Mouse (Mus musculus): Measurements from ENCODE around the gene Atp5g2. TPM values are rescaled to one million over a fixed set of nuclear protein-coding genes. Genes with fewer than 3 reads are reported as not detected.

The Atp5g2 gene
- total RNA-seq, 1 experiment = 448 TPM

DNA sequence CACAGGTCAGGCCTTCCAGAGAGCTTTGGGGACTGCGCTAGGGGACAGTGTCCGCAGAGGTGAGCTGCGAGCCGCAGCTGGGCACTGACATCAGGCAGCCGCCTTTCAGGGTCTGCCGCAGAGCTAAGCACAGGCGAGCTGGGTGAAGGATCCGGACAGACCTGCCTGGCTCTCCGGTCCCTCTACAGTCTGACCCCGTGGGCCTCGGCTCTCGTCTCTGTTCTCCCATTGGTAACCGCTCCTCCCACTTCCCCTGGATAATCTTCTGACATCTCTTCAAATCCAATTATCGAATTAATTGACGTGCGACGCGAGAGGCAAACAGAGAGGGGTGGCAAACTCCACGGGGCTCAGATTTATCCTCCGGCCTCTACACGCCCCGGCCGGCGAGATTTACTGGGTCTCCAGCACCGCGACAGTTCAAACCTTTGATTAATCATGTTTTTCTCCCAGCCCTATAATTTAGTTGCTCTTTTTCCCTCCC, 20.2 kb upstream of the Atp5g2 start:
- in situ Hi-C loops (cut with MboI; ENCODE audit: low sequenced_read_pairs in 2 of 2, unreplicated experiment in 2 of 2) = no loop called here
- Histone ChIP-seq H3K4me1 (ENCODE audit: control insufficient read depth in 2 of 2, insufficient read depth in 2 of 2, low read length in 2 of 2, poor library complexity in 1 of 2) (peaks cover 0 to 9% of the 10 kb centered on the region in 2 experiments; a peak in 2 of 4 replicates), H3K27ac (ENCODE audit: insufficient read depth, low read depth, low read length, poor library complexity, severe bottlenecking) (no peak overlapping the region), H3K36me3 (ENCODE audit: control insufficient read depth, insufficient read depth, low read length, poor library complexity, severe bottlenecking) (no peaks in the 10 kb centered on the region), H3K9me3 (ENCODE audit: control insufficient read depth, insufficient read depth, low read depth, low read length) (no peaks in the 10 kb centered on the region), H3K4me3 (ENCODE audit: insufficient read depth in 1 of 2, low read depth in 1 of 2, low read length in 2 of 2, poor library complexity in 1 of 2, severe bottlenecking in 1 of 2) (peak overlapping the region; percentile 55 to 67), H3K9ac (ENCODE audit: insufficient read depth, low read depth, low read length, poor library complexity, severe bottlenecking) (peak overlapping the region; percentile 8; the same call in 1 of the 2 replicates)
- no peak for DNase-seq (ENCODE audit: low read depth, low spot score)
- TF ChIP-seq CHD2 (IDR thresholded peaks at IDR 0.05; ENCODE audit: low read depth, low read length) (peak; percentile 68), ZNF384 (IDR thresholded peaks at IDR 0.05; ENCODE audit: low read depth, low read length) (no peak), ZC3H11A (IDR thresholded peaks at IDR 0.05; ENCODE audit: borderline replicate concordance, low read depth, low read length) (no peak), HCFC1 (IDR thresholded peaks at IDR 0.05; ENCODE audit: borderline replicate concordance, insufficient read depth, low read length) (0 out of 2 replicates have a peak, but pooled peaks have one; percentile 24), MAFK (IDR thresholded peaks at IDR 0.05; ENCODE audit: insufficient read depth, low read depth, low read length) (no peak)

DNA sequence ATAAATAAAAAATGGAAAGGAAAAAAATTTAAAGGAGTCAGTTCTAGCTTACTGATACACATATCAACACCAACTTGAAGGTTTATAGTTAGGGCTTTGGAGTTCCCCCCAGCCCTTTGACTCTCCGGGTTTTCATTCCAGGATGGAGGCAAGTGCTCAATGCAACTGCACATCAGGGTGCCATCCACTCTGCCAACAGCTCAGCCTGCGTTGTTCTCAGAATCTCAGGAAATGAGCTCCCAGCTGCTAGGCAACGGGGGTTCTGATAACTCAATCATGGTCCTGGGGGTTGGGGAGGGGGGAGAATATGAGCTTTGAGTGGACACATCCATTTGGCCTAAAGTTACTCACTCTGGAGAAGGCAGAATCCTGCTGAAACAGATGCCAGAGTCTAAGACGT, 13.6 kb upstream of the Atp5g2 start:
- in situ Hi-C loops (cut with MboI; ENCODE audit: low sequenced_read_pairs in 2 of 2, unreplicated experiment in 2 of 2) = no loop called here
- no peak for TF ChIP-seq MAFK (IDR thresholded peaks at IDR 0.05; ENCODE audit: insufficient read depth, low read depth, low read length)
- no peak for TF ChIP-seq ZC3H11A (IDR thresholded peaks at IDR 0.05; ENCODE audit: borderline replicate concordance, low read depth, low read length)
- TF ChIP-seq ZNF384 (IDR thresholded peaks at IDR 0.05; ENCODE audit: low read depth, low read length) = no peak
- no peak for TF ChIP-seq HCFC1 (IDR thresholded peaks at IDR 0.05; ENCODE audit: borderline replicate concordance, insufficient read depth, low read length)
- no peak for TF ChIP-seq CHD2 (IDR thresholded peaks at IDR 0.05; ENCODE audit: low read depth, low read length)
- Histone ChIP-seq H3K36me3 (ENCODE audit: control insufficient read depth, insufficient read depth, low read length, poor library complexity, severe bottlenecking) (no peaks in the 10 kb centered on the region), H3K9ac (ENCODE audit: insufficient read depth, low read depth, low read length, poor library complexity, severe bottlenecking) (no peak overlapping the region), H3K27ac (ENCODE audit: insufficient read depth, low read depth, low read length, poor library complexity, severe bottlenecking) (no peak overlapping the region), H3K9me3 (ENCODE audit: control insufficient read depth, insufficient read depth, low read depth, low read length) (no peaks in the 10 kb centered on the region), H3K4me3 (ENCODE audit: insufficient read depth in 1 of 2, low read depth in 1 of 2, low read length in 2 of 2, poor library complexity in 1 of 2, severe bottlenecking in 1 of 2) (no peak overlapping the region), H3K4me1 (ENCODE audit: control insufficient read depth in 2 of 2, insufficient read depth in 2 of 2, low read length in 2 of 2, poor library complexity in 1 of 2) (no peaks in the 10 kb centered on the region)
- DNase-seq (ENCODE audit: low read depth, low spot score) = no peak

DNA sequence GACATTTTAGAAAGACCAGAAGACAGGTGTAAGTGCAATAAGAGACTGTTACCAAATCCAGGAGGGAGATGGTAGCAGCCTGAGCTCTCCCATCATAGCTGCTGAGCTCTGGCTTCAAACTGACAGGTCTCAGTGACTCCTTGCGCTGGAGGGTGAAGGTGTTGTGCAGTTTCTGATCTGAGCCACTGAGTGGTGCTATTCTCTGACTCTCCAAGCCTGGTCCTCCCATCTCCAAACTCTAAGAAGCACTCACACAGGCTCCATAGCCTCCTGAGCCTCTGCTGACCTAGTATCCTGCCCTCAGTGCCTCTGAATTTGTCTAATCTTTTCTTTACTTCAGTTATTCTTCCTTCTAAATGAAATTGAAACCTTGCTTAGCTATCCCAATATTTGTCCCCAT, 11.5 kb upstream of the Atp5g2 start:
- H3K9me3 ChIP-seq (ENCODE audit: control insufficient read depth, insufficient read depth, low read depth, low read length) = no peaks in the 10 kb centered on the region
- no peak overlapping the region for H3K9ac ChIP-seq (ENCODE audit: insufficient read depth, low read depth, low read length, poor library complexity, severe bottlenecking)
- no peaks in the 10 kb centered on the region for H3K4me1 ChIP-seq (ENCODE audit: control insufficient read depth in 2 of 2, insufficient read depth in 2 of 2, low read length in 2 of 2, poor library complexity in 1 of 2)
- no peak overlapping the region for H3K4me3 ChIP-seq (ENCODE audit: insufficient read depth in 1 of 2, low read depth in 1 of 2, low read length in 2 of 2, poor library complexity in 1 of 2, severe bottlenecking in 1 of 2)
- no peak overlapping the region for H3K27ac ChIP-seq (ENCODE audit: insufficient read depth, low read depth, low read length, poor library complexity, severe bottlenecking)
- in situ Hi-C loops (cut with MboI; ENCODE audit: low sequenced_read_pairs in 2 of 2, unreplicated experiment in 2 of 2) = no loop called here
- peak; percentile 38 for DNase-seq (ENCODE audit: low read depth, low spot score)
- H3K36me3 ChIP-seq (ENCODE audit: control insufficient read depth, insufficient read depth, low read length, poor library complexity, severe bottlenecking) = no peaks in the 10 kb centered on the region
- TF ChIP-seq ZNF384 (IDR thresholded peaks at IDR 0.05; ENCODE audit: low read depth, low read length) (no peak), ZC3H11A (IDR thresholded peaks at IDR 0.05; ENCODE audit: borderline replicate concordance, low read depth, low read length) (peak; percentile 35; the same call in 1 of the 2 replicates)

DNA sequence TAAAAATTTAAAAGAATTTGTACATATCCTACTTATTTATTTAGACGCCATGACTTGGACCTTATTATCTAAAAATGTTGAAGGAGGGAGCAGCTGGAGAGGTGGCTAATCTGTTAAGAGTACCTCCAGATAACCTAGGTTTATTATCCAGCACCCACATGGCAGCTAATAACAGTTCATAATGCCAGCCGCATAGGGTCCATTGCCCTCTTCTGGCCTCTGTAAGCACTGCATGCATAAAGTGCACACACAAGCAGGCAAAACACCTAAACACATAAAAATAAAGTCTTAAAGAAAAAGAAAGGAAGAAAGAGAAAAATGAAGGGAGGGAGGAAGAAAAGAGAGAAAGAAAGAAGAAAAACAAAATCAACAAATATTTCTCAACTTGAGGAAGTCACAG, 4.2 kb upstream of the Atp5g2 start:
- in situ Hi-C loops (cut with MboI; ENCODE audit: low sequenced_read_pairs in 2 of 2, unreplicated experiment in 2 of 2) = no loop called here
- Histone ChIP-seq H3K9me3 (ENCODE audit: control insufficient read depth, insufficient read depth, low read depth, low read length) (no peaks in the 10 kb centered on the region), H3K4me3 (ENCODE audit: insufficient read depth in 1 of 2, low read depth in 1 of 2, low read length in 2 of 2, poor library complexity in 1 of 2, severe bottlenecking in 1 of 2) (no peak overlapping the region), H3K27ac (ENCODE audit: insufficient read depth, low read depth, low read length, poor library complexity, severe bottlenecking) (no peak overlapping the region), H3K4me1 (ENCODE audit: control insufficient read depth in 2 of 2, insufficient read depth in 2 of 2, low read length in 2 of 2, poor library complexity in 1 of 2) (peaks cover 0 to 7% of the 10 kb centered on the region in 2 experiments; a peak in 2 of 4 replicates), H3K9ac (ENCODE audit: insufficient read depth, low read depth, low read length, poor library complexity, severe bottlenecking) (no peak overlapping the region), H3K36me3 (ENCODE audit: control insufficient read depth, insufficient read depth, low read length, poor library complexity, severe bottlenecking) (no peaks in the 10 kb centered on the region)
- TF ChIP-seq MAFK (IDR thresholded peaks at IDR 0.05; ENCODE audit: insufficient read depth, low read depth, low read length) = no peak
- TF ChIP-seq CHD2 (IDR thresholded peaks at IDR 0.05; ENCODE audit: low read depth, low read length) = no peak
- TF ChIP-seq HCFC1 (IDR thresholded peaks at IDR 0.05; ENCODE audit: borderline replicate concordance, insufficient read depth, low read length) = no peak
- no peak for TF ChIP-seq ZNF384 (IDR thresholded peaks at IDR 0.05; ENCODE audit: low read depth, low read length)
- TF ChIP-seq ZC3H11A (IDR thresholded peaks at IDR 0.05; ENCODE audit: borderline replicate concordance, low read depth, low read length) = no peak
- peak; percentile 26 for DNase-seq (ENCODE audit: low read depth, low spot score)

DNA sequence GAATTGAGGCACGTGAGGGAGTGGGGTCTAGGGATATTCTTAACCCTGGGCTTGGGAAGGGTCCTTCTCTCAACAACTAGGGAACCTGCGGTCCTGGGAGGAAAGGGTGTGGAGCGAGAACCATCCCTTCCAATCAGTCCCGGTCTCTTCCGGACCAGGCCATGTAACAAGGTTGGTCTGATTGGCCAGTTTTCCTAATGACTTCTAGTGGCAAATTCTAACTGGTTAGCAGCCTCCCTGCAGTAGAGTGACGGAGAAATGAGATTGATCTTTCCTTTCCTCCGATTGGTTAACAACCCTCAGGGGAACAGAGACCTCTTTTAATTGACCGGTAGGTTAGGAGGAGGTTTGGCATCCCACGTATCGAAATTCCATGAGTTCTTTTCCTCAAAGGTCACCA, 1.4 kb upstream of the Atp5g2 start:
- Histone ChIP-seq H3K27ac (ENCODE audit: insufficient read depth, low read depth, low read length, poor library complexity, severe bottlenecking) (peak overlapping the region; percentile 54; the same call in 1 of the 2 replicates), H3K4me3 (ENCODE audit: insufficient read depth in 1 of 2, low read depth in 1 of 2, low read length in 2 of 2, poor library complexity in 1 of 2, severe bottlenecking in 1 of 2) (peak overlapping the region; percentile 44), H3K36me3 (ENCODE audit: control insufficient read depth, insufficient read depth, low read length, poor library complexity, severe bottlenecking) (peaks cover 8% of the 10 kb centered on the region; the same call in 1 of the 2 replicates), H3K9me3 (ENCODE audit: control insufficient read depth, insufficient read depth, low read depth, low read length) (no peaks in the 10 kb centered on the region), H3K9ac (ENCODE audit: insufficient read depth, low read depth, low read length, poor library complexity, severe bottlenecking) (peak overlapping the region; percentile 59; the same call in 1 of the 2 replicates), H3K4me1 (ENCODE audit: control insufficient read depth in 2 of 2, insufficient read depth in 2 of 2, low read length in 2 of 2, poor library complexity in 1 of 2) (peaks cover 7% of the 10 kb centered on the region in 2 experiments)
- peak; percentile 83 for DNase-seq (ENCODE audit: low read depth, low spot score)
- TF ChIP-seq CHD2 (IDR thresholded peaks at IDR 0.05; ENCODE audit: low read depth, low read length) (peak; percentile 75; the same call in 1 of the 2 replicates), ZC3H11A (IDR thresholded peaks at IDR 0.05; ENCODE audit: borderline replicate concordance, low read depth, low read length) (no peak)
- in situ Hi-C loops (cut with MboI; ENCODE audit: low sequenced_read_pairs in 2 of 2, unreplicated experiment in 2 of 2) = no loop called here

Data from ES-E14 (cell line).